Mouse (Mus musculus) stomach, embryonic 14.5 days (tissue): ENCODE data around the gene Ahsa1. TPM values are rescaled to one million over a fixed set of nuclear protein-coding genes. Genes with fewer than 3 reads are reported as not detected.
"Not testable (repeated sequence)": the region's sequence is repeated elsewhere in the genome, so short reads cannot be mapped to it uniquely, and the experiment has no call there.

Experiments used
- ATAC-seq: fragments of 200-750 bp; cut with Nextera tagmentation; 2 replicates; pipeline ENCODE4 v1.8.0; 2017; ENCODE audit warnings: low read depth, moderate TSS enrichment; ENCODE audit not compliant: insufficient number of reproducible peaks, insufficient read depth, low FRiP score
- H3K27ac ChIP-seq: fragments of 300-500 bp; sonication (generic); 2 replicates; pipeline ENCODE4 v1.5.1; 2014; ENCODE audit warnings: mild to moderate bottlenecking, low read length, moderate library complexity, mixed read lengths
- H3K27me3 ChIP-seq: fragments of 300-500 bp; sonication (generic); 2 replicates; pipeline ENCODE4 v1.6.1; 2014; ENCODE audit warnings: low read length, control low read depth, mixed read lengths; ENCODE audit not compliant: control insufficient read depth, insufficient read depth
- H3K36me3 ChIP-seq: fragments of 300-500 bp; sonication (generic); 2 replicates; pipeline ENCODE4 v1.6.1; 2014; ENCODE audit warnings: mild to moderate bottlenecking, control low read depth, low read length, moderate library complexity, mixed read lengths; ENCODE audit not compliant: control insufficient read depth, insufficient read depth
- H3K4me1 ChIP-seq: fragments of 300-500 bp; sonication (generic); 2 replicates; pipeline ENCODE4 v1.6.1; 2014; ENCODE audit warnings: low read length, control low read depth, mixed read lengths; ENCODE audit not compliant: control insufficient read depth, insufficient read depth
- H3K4me2 ChIP-seq: fragments of 300-500 bp; sonication (generic); replicated peaks from 2 replicates; pipeline ENCODE4 v1.6.1; 2014; ENCODE audit warnings: low read depth, low read length, control low read depth
- H3K4me3 ChIP-seq: fragments of 300-500 bp; sonication (generic); 2 replicates; pipeline ENCODE4 v1.5.1; 2014; ENCODE audit warnings: low read depth, low read length, control low read depth
- H3K9ac ChIP-seq: fragments of 300-500 bp; sonication (generic); replicated peaks from 2 replicates; pipeline ENCODE4 v1.6.1; 2014; ENCODE audit warnings: low read depth, mild to moderate bottlenecking, control low read depth, low read length, moderate library complexity, mixed read lengths
- H3K9me3 ChIP-seq: fragments of 300-500 bp; sonication (generic); 2 replicates; pipeline ENCODE4 v1.6.1; 2016; ENCODE audit warnings: low read depth, low read length, control low read depth; ENCODE audit not compliant: control insufficient read depth
- WGBS: fragments of 180-500 bp; shearing (Covaris S2); extraction: QIAGEN DNeasy Blood & Tissue Kit; methylation state at CpG from one replicate; pipeline ENCODE4 v1.1.7; 2014; 5-methylcytosine and 5-hydroxymethylcytosine counted together
- polyA plus RNA-seq: library from polyadenylated mRNA; unstranded; fragments of >200 nt; fragmentation: Nextera tagmentation; extraction: Ambion mirVana; gene quantifications from 2 replicates; pipeline ENCODE4 v1.2.1, GENCODE M21; 2014

Gene Ahsa1
- polyA plus RNA-seq, 1 experiment from 2014 or later, result 176 TPM

GRCm38 (mm10) chr12:87274853-87275831, 8.9 kb downstream of the Ahsa1 start:
- Histone ChIP-seq H3K4me3 (no peak overlapping the region), H3K27ac (no peak overlapping the region), H3K9me3 (no peaks in the 10 kb centered on the region), H3K4me2 (no peak overlapping the region), H3K36me3 (peaks cover 60% of the 10 kb centered on the region), H3K4me1 (0 out of 2 replicates have a peak, but pooled peaks cover 5% of the 10 kb centered on the region), H3K9ac (no peak overlapping the region), H3K27me3 (no peaks in the 10 kb centered on the region)
- no peak for ATAC-seq
- 86% methylated on average over 9 of the region's 9 CpGs for WGBS

GRCm38 (mm10) chr12:87277251-87277650, 11.0 kb downstream of the Ahsa1 start:
- H3K4me2 ChIP-seq, H3K4me1 ChIP-seq, H3K27ac ChIP-seq, H3K9me3 ChIP-seq, ATAC-seq, H3K9ac ChIP-seq, H3K27me3 ChIP-seq, H3K4me3 ChIP-seq: not testable (repeated sequence)
- peaks cover 40% of the 10 kb centered on the region for H3K36me3 ChIP-seq
- 82% methylated on average over 4 of the region's 4 CpGs for WGBS

DNA sequence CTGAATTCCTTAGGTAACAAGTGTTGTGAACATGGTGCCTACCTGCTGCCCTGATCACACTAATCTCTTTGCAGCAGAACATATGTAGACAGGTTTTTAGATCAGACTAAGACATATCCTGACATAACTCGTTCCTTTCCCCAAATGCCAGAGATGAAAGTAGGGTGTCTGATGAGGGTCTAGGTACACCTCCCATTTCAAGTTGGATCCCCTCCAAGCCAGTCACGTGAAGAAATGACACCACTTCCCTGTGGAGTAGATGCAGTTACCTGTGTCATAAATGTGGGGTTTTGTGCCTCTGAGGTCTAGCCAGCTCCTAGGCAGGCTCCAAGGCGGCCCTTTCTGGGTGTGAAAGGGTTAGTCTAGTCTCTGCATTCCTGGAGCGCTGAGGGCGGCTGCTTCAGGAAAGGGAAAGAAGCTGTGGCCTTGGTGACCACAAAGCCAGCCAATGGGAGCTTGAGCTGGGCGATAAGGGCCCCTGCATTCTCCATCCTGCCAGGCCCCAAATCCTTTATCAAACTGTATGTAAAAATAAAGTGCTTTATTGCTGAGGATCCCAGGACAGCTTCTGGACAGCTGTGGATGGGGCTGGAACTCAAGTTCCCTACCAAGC, 11.9 kb downstream of the Ahsa1 start:
- Histone ChIP-seq H3K27me3 (no peaks in the 10 kb centered on the region), H3K36me3 (peaks cover 30% of the 10 kb centered on the region), H3K4me1 (0 out of 2 replicates have a peak, but pooled peaks cover 5% of the 10 kb centered on the region), H3K4me2 (peak overlapping the region; percentile 16; the same call in 1 of the 2 replicates), H3K9me3 (no peaks in the 10 kb centered on the region), H3K4me3 (no peak overlapping the region), H3K27ac (no peak overlapping the region), H3K9ac (no peak overlapping the region)
- ATAC-seq, result peak; percentile 49; the same call in 1 of the 2 replicates
- 13% methylated on average over 6 of the region's 6 CpGs for WGBS

GRCm38 (mm10) chr12:87279350-87279749, 13.1 kb downstream of the Ahsa1 start:
- Histone ChIP-seq H3K9ac (no peak overlapping the region), H3K4me2 (no peak overlapping the region), H3K36me3 (peaks cover 21% of the 10 kb centered on the region), H3K27ac (no peak overlapping the region), H3K4me3 (no peak overlapping the region), H3K27me3 (no peaks in the 10 kb centered on the region), H3K4me1 (0 out of 2 replicates have a peak, but pooled peaks cover 5% of the 10 kb centered on the region), H3K9me3 (no peaks in the 10 kb centered on the region)
- 43% methylated on average over 3 of the region's 3 CpGs for WGBS
- no peak for ATAC-seq

- 0 out of 2 replicates have a peak, but pooled peaks cover 5% of the 10 kb centered on the region for H3K4me1 ChIP-seq
- no peak overlapping the region for H3K4me3 ChIP-seq
- H3K9me3 ChIP-seq, result no peaks in the 10 kb centered on the region
- H3K4me2 ChIP-seq, result no peak overlapping the region
- ATAC-seq, result no peak
- 51% methylated on average over 14 of the region's 14 CpGs for WGBS
- H3K27me3 ChIP-seq, result no peaks in the 10 kb centered on the region
- no peak overlapping the region for H3K27ac ChIP-seq
- H3K9ac ChIP-seq, result no peak overlapping the region
- H3K36me3 ChIP-seq, result peaks cover 16% of the 10 kb centered on the region
Measured at GRCm38 (mm10) chr12:87279879-87280278, 13.6 kb downstream of the Ahsa1 start.

DNA sequence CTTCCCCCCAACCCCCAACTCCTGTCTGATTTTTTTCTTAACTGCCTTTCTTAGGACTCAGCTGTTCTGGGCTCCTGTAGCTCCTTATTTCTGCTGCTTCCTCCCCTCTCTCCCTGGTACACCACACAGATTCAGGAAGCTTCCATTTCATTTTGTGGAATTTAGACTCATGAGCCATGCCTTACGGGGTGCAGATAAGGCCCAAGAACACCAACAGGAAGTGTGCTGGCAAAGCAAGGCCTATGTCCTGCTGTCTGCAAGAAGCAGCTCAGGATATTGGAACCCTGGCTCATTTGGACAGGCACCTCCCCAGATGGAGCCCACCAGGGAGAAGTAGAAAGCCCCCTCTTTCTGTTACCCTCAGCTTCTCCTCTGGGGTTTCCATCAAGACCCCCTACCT, 15.5 kb downstream of the Ahsa1 start:
- 82% methylated on average over 1 of the region's 1 CpGs for WGBS
- 0 out of 2 replicates have a peak, but pooled peaks cover 5% of the 10 kb centered on the region for H3K4me1 ChIP-seq

DNA sequence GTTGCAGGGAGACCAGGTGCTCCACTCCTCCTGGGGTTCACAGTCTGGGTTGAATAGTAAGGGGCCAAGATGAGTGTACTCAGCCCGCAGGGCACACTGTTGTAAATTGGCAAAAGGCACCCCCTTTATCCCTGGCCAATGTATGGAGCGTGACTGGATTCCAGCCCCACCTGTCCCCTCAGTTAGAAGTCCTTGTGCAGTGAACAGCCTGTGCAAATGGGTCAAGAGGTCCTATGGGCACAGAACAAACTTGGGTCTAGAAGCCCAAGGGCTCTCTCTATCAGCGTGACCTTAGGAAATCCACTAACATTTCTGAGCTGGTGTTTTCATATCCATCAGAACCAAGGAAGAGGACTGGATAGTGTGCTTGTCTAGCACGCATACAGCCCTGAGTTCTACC, 16.5 kb downstream of the Ahsa1 start:
- no peak for ATAC-seq
- Histone ChIP-seq H3K27me3 (no peaks in the 10 kb centered on the region), H3K36me3 (no peaks in the 10 kb centered on the region), H3K4me2 (no peak overlapping the region), H3K9me3 (no peaks in the 10 kb centered on the region), H3K4me3 (no peak overlapping the region), H3K4me1 (0 out of 2 replicates have a peak, but pooled peaks cover 5% of the 10 kb centered on the region), H3K27ac (no peak overlapping the region), H3K9ac (no peak overlapping the region)
- 96% methylated on average over 4 of the region's 4 CpGs for WGBS

More for the DNA sequence above, 15.5 kb downstream of the Ahsa1 start:
- Histone ChIP-seq H3K27ac (no peak overlapping the region), H3K27me3 (no peaks in the 10 kb centered on the region), H3K9ac (no peak overlapping the region), H3K9me3 (no peaks in the 10 kb centered on the region), H3K36me3 (0 out of 2 replicates have a peak, but pooled peaks cover under 1% of the 10 kb centered on the region), H3K4me2 (no peak overlapping the region), H3K4me3 (no peak overlapping the region)
- ATAC-seq, result no peak

GRCm38 (mm10) chr12:87283706-87284105, 17.4 kb downstream of the Ahsa1 start:
- Histone ChIP-seq H3K9ac (no peak overlapping the region), H3K9me3 (no peaks in the 10 kb centered on the region), H3K36me3 (no peaks in the 10 kb centered on the region), H3K4me1 (no peaks in the 10 kb centered on the region), H3K27ac (no peak overlapping the region), H3K4me2 (no peak overlapping the region), H3K4me3 (no peak overlapping the region), H3K27me3 (no peaks in the 10 kb centered on the region)
- no peak for ATAC-seq
- WGBS, result 72% methylated on average over 7 of the region's 7 CpGs
